Mouse (Mus musculus) adrenal gland, postnatal 4 days (tissue): ENCODE results near the gene Naif1. TPM values are rescaled to one million over a fixed set of nuclear protein-coding genes. Genes with fewer than 3 reads are reported as not detected.

Experiments used
- DNase-seq, 2 experiments: peaks; one replicate each; pipeline ENCODE4 v3.0.0; 2021 to 2022; ENCODE audit warnings: low spot score in 2 of 2, mixed read lengths in 2 of 2
- long read RNA-seq, 2 experiments: library from polyadenylated mRNA; stranded (forward); transcript quantifications; one replicate each; pipeline ENCODE4 v2.0.0; 2021
- total RNA-seq, 2 experiments: library from RNA; stranded (reverse); gene quantifications; 2 replicates each; pipeline ENCODE4 v1.2.3; 2021

Gene Naif1
- 1 to 10 TPM; 4.1 to 4.2 TPM for total RNA-seq
- long read RNA-seq, experiment 1, full-length matches to known transcripts, result 3 of 3 reads
- long read RNA-seq, experiment 1, partial matches to known transcripts, result 0 of 3 reads
- long read RNA-seq, experiment 1, other reads (novel, unspliced or antisense), result 0 of 3 reads
- long read RNA-seq, experiment 2, full-length matches to known transcripts, result 7 of 8 reads
- long read RNA-seq, experiment 2, partial matches to known transcripts, result 1 of 8 reads
- long read RNA-seq, experiment 2, other reads (novel, unspliced or antisense), result 0 of 8 reads

DNA sequence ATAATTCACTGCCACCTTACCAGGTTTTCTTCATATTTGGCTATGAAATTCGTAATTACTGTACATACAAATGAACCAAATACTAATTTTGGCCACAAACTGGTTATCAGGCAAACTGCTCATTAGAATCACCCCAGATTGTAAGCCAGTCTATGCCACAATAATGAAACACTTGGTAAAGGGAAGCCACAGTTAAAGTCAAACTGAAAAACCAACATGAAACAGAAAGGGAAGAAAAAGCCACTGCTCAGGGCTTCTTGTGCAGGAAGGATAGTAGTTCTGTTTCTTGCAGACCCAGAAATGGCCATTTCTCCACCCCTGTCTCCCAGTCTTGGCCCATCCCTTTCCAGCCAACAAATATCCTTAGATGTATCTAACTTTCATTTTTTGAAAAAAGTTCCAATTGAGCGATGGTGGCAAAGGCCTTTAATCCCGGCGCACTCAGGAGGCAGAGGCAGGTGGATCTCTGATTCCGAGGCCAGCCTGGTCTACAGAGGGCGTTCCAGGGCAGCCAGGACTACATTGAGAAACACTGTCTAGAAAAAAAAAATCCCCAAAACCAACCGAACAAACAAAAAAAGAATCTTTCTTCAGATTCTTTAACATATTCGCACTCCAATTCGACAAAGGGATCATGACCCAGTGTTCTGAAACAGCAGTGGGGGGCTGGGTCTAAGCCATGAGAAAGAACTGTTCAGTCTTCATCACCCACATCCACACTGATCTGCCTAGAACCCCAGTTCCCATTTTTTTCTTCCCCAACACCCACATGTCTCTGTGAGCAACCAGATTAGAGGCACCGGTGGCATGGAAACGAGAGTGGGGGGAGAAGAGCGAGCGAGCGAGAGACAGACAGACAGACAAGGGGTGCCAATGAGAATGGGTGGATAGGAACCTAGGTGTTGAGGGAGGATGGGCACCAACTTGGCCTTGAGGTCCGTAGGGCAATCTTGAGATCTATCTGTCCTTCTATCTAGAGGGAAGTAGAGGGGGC is at the start of gene Naif1:
Gene Naif1 (plus strand): TSS at position 697 of the 994 bp plus-strand sequence.
- no peak for DNase-seq

DNA sequence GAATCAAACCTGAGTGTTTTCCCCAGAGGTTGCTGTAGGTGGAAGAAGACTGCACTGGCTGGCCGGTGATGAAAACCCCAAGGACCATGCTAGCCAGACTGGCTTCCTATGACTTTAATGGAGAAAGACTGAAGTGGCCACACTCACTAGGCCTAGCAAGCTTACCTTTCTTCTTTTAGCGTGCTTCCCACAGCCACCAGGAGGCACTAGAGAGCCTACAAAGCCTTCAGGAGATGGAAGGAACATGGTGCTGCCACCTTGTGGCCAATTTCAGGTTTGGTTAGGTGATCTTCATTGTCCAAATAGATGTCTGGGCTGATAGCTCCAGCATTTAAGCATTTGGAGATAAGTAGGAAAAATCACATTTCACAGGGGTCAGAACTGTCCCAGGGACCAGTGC is 45.6 kb upstream of the Naif1 start:
- DNase-seq, result peak; percentile 89 to 91

DNA sequence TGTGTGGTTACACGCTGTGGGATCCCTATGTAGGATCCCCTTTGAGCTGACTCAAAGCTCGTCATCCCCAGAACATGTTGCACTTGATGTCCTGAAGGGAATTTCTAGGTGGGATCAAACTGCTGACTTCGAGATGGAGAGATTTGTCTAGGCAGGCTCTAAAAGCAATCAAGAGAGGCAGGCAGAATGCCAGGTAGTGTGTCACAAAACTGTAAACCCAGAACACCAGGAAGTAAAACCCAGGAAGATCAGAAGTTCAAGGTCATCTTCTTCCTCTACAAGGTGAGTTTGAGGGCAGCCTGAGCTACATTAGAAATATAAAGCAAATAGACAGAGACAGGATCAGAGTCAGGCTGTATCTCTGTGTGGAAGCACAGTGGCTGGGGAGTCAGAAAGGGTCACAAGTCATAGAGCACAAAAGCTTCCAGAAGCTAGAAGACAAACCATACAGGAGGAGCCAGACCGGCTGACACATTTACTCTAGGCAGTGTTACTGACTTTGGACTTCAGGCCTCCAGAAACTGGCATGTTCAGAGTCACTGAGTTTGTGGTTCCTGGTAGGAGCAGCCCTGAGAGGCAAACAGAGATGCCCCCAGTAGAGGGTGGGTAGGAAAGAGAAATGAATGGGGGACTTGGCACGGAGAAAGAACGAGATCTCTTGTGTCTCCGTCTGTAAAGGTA is 43.0 kb upstream of the Naif1 start:
- no peak for DNase-seq

DNA sequence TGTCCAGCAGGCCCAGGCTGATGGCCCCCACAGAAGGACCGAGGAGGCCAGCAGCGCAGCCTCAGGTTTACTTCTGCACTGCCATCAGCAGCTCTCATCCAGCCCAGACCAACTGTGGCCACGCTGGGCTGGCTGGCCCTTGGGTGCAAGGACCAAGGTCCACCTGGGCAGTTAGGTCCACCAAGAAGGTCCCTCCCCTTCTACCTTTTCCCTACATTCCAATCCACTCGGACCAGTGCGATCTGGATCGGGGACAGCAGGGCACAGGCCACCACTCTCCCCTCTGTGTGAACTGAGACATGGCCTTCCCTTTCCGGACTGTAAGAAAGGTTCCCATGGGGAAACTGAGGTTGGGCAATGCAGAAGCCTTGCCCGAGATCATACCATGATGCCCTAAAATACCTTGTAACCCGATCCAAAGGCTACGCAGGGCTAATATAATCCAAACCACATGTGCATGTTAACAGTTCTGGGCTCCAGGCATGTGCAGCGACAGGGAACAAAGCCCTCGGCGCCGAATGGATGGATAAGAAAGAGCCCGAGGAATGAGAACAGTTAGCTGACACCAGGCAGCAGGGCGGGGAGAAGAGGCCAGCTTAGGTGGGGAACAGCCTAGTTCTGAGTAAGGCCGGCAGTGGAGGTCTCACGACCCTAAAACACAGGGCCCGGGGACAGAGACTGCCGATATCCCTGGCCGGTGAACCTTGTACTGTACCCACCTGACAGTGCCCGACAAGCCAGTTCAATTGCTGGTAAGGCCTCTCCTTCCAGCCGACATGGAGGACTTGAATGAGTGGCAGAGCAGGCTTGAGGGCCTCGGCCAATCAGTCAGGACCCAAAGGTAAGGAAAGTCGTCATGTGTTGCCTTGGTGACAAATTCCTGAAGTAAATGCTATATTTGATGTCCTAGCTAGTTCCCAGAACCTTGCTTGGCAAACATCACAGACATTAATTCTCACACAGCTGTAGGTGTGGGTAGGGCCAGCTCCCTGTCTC is 41.5 kb upstream of the Naif1 start:
- DNase-seq, result no peak

DNA sequence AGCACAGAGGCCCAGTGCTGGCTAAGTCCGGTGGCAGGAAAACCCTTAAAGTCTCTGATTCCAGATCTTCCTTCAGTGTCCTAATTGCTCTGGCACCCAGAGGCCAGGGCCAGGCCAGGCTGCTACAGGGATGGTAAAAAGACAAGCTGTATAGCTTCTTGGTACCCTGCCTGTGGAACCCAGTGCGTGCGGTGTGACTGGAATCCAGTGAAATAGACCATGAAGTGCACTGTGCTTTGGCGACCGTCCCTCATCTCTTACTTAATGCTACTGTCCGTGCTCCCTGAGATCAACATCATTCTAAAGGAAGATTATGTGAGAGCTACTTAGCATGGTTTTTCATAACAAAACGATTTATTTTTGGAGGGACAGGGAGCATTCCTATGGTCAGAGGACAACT is 38.9 kb upstream of the Naif1 start:
- DNase-seq, result no peak

DNA sequence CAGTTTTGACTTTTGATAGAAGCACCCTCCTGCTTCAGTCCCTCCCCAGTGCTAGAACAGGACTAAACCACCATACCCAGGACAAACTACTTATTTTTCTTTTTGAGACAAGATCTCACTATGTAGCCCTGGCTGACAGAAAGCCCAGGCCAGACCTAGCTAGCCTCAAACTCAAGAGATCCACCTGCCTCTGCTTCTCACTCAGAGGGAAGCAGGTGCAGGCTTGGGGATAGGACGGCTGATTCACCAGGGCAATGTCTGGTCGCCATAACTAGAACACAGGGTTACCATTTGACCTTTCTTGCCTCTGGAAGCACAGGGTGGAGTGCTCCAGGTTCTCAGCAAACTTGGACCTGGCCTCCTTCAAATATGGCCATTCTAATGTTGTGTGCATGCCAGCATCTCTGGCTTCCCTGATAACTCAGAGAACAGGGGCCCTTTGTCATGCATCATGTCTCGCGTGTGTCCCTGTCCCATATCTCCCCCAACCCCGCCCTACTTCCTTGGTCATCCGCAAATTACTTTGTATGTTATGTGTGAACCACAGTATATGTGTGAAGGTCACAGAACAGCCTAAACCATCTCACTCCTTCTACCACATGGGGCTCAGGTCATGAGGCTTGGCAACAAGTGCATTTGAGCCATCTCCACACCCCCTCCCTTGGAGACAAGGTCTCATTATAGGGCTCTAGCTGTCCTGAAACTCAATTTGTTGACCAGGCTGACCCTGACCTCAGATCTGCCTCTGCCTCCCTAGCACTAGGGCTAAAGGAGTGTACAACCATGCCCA is 37.3 kb upstream of the Naif1 start:
- no peak for DNase-seq

DNA sequence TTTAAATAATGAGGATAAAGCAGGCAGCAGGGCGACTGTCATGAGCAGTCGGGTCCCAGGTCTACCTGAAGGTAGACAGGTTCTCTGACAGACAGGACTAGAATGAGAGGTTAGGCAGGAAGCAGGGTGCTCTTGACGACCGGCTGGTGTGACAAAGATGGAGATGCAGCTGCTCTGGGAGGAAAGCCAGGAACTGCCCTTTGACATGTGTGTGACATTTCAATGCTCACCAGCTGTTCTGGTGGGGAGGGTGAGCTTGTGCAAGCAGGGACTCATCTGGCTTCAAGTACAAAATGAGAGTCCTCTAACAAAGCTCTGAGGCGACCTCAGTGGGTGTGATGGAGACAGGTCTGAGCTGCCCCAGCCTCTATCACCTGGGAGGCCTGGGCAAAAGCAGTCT is 36.3 kb upstream of the Naif1 start:
- no peak for DNase-seq

DNA sequence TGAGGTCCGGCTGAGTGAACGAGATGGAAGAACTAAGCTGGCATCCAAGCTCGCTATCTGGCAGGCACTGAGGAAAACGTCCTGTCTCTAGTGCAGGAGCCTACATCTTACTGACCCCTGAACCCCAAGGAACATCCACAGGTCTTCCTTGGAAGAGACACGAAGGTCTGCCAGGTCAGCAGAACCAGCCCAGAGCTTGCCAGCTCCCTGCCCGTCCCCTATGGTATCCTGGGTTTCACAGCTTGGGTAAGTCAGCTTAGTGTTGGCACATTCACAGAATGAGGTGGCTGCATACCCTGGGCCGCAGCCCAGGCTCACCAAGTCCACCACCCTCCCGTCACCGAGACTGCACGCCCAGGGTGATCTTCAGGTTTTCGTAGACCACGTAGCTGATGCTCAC is 34.5 kb upstream of the Naif1 start:
- DNase-seq, result no peak

DNA sequence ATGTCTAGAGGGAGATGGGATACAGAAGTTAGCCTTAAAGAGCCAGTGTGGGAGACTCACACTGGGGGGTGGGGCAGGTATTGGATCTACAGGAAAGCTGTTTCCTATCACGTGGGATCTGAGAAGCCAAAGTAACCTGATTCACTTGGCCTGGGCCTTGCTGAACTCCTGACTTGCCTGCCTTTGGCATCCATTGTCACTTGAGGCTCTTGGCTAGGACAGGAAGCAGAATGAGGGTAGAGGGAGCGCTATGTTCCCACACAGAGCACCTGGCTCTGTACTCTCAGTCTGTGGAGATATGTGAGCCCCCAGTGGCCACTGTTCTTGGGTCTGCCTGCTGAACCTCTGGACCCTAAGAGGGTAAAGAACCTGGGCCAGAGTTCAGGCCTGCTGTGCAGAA is 33.7 kb upstream of the Naif1 start:
- no peak for DNase-seq

DNA sequence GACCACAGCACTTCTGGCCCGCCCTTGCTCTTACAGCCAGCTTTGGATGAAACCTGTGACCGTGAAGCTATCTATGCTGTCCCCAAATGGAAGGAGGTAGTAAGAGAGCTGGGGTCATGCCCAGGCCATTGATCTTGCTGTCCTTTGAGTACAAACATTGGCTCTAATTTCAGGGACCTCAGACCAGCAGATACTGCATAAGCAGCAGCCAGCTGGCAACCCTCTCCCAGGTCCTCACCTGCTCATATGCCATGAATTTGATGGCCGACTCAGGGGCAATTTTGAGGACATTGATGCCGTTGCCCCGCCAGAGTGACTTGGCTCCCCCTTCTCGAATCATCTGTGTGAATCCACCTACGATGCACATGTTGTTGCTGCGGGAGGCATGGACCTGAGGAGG is 32.8 kb upstream of the Naif1 start:
- DNase-seq, result no peak

DNA sequence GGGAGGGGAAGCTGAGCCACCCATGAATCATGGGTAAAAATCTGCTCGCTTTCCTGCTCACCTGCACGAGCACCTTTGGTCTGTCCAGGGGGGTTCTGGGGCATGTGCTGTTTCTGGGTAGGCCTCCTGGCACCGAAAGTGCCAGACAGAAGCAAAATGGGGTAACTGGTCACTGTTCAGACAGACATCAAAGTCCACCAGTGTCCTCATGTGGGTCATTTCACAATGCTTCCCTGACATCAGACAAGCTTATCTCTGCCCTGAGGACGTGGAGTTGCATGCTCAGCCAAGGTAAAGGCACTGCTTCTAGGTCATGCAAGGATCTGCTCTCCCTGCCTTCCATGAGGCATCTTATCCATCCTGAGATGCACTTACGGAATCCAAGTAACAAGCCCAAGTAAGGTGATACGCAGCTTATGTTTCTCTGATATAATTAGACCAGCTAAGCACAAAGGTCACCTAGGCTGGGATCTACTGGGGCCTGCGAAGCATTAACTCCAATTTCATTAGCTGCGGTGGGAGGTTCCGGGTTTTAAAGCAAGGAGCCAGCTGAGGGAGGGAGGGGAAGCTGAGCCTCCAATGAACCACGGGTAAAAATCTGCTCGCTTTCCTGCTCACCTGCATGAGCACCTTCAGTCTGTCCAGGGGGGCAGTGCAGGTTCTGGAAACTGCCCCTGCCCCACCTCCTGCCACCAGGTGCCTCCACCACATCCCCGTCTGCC is 31.7 kb upstream of the Naif1 start:
- DNase-seq, result no peak

DNA sequence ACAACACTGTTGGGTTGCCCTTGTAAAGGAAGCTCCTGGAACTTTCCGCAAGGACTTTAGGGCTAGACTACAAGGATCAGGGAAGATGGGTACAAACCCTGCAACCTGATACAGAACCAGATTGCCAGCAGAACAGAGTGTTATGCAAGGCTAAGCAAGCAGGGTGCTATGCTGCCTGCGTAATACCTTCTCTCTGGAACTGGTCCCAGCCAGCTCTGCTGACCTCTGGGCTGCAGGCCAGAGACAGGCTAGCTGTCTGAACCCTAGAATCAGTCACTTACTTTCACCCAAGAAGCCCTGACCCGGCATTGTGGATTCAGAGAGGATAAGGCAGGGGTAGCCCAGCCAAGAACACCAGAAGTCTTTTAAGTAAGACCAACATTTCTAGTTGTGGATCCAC is 30.9 kb upstream of the Naif1 start:
- DNase-seq, result peak in 1 of 2 experiments; percentile 40

DNA sequence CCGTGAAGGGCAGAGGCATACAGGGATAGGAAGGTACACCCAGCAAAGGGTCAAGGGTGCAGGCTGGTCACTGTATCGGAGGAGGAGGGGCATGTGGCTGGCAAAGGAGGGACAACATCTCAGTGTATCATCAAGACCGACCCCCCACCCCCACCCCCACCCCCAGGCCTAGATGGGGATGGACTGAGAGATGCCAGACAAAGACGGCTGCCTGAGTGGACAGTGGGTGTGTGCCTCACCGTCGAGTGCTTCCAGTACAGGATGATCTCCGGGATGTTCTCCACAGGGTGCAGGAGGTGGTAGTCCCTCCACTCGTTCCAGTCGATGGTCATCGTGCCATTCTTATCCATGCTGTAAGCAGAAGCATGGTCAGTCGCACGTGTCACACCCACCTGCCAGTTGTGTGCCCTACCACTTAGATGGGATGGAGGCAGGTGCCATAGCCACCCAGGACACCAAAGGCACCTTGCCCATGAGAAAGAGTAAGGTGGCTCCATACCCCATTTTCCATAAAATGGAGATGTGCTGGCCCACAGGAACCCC is 30.1 kb upstream of the Naif1 start:
- no peak for DNase-seq

DNA sequence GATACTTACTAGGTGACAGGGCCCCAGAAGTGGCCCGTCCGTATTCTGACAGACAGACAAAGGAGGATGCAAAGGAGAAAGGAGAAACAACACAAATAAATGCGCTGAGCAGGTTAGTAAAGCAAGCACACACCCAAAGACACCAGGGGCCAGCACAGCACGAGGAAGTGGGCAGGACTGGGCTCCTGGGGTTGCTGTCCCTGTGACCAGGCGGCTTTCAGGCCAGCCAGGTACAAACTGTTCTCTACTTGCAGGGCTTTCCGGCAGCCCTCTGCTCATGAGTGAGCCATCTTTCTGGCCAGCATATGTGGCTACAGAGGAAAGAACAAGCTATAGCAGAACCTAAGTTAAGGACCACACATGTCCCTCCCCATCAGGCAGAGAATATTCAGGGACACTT is 29.6 kb upstream of the Naif1 start:
- no peak for DNase-seq

DNA sequence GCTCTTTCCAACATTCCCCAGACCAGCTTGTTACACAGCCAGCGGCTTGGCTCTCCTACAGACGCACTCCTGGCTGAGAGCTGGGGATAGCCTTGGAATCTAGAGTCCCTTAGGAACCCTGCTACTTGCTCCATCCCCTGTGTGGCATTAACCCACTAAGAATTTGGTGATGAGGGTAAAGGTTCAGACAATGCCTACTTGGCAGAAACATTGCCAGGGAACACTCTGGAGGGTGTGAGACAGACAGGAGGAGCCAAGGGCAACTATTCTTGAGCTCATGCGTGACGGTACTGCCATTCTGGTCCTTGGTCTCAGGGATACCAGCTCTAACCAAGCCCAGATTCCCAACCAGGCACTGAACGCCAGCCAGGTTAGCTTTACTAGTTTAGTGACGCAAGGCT is 28.4 kb upstream of the Naif1 start:
- no peak for DNase-seq

DNA sequence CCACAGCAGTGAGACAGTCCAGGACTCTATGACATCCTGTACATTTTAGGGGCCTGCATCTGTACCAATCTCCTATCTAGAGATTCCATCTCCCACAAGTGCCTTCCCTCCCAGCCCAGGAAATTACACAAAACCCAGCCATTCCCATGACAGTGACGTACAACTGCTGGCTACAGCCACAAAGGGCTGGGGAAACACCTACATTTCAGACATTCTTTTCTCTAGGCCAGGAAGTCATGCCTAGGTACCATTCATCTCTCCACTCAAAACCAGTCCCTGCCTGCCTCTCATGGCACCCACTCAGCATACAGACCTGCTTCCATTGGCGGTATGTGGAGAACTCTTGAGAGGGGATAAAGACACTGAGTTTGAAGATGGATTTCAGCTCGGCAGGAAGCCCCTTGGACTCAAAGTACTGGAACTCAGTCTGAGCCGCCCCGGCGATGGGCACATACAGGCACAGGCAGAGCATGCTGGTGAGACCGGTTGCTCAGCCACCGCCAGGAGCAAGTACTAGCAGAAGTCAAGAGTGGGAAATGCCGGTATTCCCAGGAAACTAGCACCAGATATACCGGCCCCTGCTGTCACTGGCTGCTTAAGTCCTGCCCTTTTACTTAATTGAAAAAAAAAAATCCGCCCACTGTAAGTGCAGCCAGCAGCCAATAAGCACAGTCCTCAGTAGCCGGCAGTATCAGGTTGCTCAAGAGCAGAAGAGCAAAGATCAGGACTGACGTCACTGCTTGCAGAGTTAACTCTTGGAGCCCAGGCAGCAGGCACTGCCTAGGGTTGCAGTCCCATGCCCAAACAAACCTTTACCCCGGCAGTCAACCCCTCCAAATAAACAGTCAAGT is 26.6 kb upstream of the Naif1 start:
- DNase-seq, result peak in 1 of 2 experiments; percentile 27

DNA sequence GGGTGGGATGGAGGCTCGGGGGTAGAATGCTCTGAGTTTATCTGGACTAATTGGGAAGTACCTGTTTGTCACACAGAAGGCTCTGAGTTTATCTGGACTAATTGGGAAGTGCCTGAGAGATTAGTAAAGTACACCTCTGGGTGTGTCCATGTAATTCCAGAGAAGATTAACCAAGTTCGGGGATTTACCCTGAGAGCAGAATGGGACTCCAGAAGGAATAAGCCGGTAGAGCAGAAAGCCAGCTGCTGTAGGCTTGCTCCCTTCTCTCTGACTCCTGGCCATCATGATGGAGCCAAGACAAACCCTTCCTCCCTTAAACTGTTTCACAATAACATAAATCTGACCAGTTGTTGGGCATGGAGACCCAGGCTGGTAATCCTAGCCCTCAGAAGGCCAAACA is 25.5 kb upstream of the Naif1 start:
- no peak for DNase-seq

DNA sequence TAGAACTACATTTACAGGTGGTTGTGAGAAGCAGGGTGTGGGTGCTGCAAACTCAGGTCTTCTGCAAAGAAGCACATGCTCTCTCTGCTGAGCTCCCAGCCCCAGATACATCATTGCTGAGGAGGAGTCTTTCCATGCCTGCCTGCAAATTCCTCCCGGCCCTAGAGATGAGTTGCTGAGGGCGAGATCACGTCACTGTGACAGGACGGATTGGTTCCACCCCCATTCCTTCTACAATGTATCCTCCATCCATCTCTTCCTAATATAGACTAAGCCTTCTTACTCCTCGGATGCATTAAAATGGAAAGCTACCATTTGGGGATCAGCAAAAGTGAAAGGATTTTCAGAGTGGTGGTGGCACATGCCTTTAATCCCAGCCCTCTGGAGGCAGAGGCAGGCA is 24.7 kb upstream of the Naif1 start:
- DNase-seq, result no peak
